Mouse (Mus musculus): Measurements from ENCODE around the gene Cep112. TPM values are rescaled to one million over a fixed set of nuclear protein-coding genes. Genes with fewer than 3 reads are reported as not detected.
"Not testable (repeated sequence)": the region's sequence is repeated elsewhere in the genome, so short reads cannot be mapped to it uniquely, and the experiment has no call there.

Gene Cep112
- polyA plus RNA-seq, 1 experiment = 2.5 TPM

DNA sequence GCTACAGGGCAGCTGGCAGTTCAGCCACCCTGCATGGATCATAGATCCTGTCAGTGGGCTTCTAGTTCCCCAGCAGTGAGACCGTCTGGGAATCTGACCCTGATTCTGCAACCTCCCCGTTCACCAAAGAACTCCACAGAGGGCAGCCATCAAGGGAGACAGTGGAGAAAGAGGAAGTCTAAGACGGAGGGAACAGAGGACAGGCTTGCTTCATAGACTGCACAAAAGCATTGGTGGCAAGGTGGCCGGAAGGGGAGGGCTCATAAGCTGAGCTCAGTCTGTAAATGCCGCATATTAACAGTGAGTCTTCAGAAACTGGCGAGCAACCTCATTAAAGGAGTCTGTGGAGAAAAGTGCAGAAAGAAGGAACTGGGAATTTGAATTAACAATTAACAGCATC is 437.4 kb downstream of the Cep112 start:
- no peak for TF ChIP-seq POLR2A (IDR thresholded peaks at IDR 0.05; ENCODE audit: borderline replicate concordance, control insufficient read depth, low read depth, low read length)
- TF ChIP-seq CTCF (IDR thresholded peaks at IDR 0.05; ENCODE audit: control insufficient read depth, insufficient read depth, low read length) = no peak
- Histone ChIP-seq H3K4me1 (ENCODE audit: control insufficient read depth, insufficient read depth, low read length) (no peaks in the 10 kb centered on the region), H3K27ac (ENCODE audit: control insufficient read depth, insufficient read depth, low read depth, low read length, poor library complexity) (no peak overlapping the region), H3K4me3 (replicated peaks; ENCODE audit: control insufficient read depth, low read depth, low read length) (no peak overlapping the region)
- WGBS = 51% methylated on average over 6 of the region's 6 CpGs

DNA sequence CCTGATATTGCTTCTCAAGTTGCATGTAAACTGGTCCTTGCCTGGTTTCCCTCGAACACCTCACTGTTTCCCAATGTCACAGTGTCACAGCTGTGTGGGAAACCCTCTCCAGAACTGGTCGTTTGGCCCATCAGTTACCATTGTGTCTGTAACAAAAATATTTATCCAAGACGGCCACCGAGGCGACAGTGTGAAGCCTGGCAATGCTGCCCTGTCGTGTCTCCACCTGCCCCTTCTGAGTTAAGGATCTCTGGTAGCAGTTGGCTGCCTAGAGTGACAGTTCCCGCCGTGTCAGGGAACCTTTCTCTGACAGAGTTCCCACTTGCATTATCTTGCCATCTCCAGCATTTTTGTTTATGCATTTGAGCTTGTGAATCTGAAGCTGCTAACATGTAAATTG is 440.8 kb downstream of the Cep112 start:
- TF ChIP-seq CTCF (IDR thresholded peaks at IDR 0.05; ENCODE audit: control insufficient read depth, insufficient read depth, low read length) = no peak
- no peak for TF ChIP-seq POLR2A (IDR thresholded peaks at IDR 0.05; ENCODE audit: borderline replicate concordance, control insufficient read depth, low read depth, low read length)
- 61% methylated on average over 8 of the region's 8 CpGs for WGBS
- no peak overlapping the region for H3K4me3 ChIP-seq (replicated peaks; ENCODE audit: control insufficient read depth, low read depth, low read length)
- no peak overlapping the region for H3K27ac ChIP-seq (ENCODE audit: control insufficient read depth, insufficient read depth, low read depth, low read length, poor library complexity)
- H3K4me1 ChIP-seq (ENCODE audit: control insufficient read depth, insufficient read depth, low read length) = no peaks in the 10 kb centered on the region

DNA sequence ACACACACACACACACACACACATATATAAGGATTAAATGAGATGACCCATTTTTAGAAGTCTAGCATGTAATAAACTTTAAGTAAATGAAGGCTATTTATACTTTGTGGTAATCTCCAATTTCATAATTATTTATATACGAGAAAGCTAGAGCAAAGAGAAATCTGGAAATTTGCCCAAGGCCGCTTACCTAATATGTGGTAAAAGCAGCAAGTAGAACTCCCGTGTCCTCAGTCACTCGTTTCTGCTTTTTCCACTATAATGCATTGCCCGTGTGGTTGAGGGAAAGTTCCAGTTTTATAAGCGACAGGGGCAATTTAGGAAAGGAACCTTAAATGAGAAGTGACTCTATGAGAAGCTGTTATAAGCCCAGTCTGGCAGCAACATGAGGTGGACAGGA is 442.5 kb downstream of the Cep112 start:
- 20% methylated on average over 6 of the region's 6 CpGs for WGBS
- Histone ChIP-seq H3K27ac (ENCODE audit: control insufficient read depth, insufficient read depth, low read depth, low read length, poor library complexity) (no peak overlapping the region), H3K4me1 (ENCODE audit: control insufficient read depth, insufficient read depth, low read length) (no peaks in the 10 kb centered on the region), H3K4me3 (replicated peaks; ENCODE audit: control insufficient read depth, low read depth, low read length) (no peak overlapping the region)
- TF ChIP-seq POLR2A (IDR thresholded peaks at IDR 0.05; ENCODE audit: borderline replicate concordance, control insufficient read depth, low read depth, low read length) (no peak), CTCF (IDR thresholded peaks at IDR 0.05; ENCODE audit: control insufficient read depth, insufficient read depth, low read length) (no peak)

DNA sequence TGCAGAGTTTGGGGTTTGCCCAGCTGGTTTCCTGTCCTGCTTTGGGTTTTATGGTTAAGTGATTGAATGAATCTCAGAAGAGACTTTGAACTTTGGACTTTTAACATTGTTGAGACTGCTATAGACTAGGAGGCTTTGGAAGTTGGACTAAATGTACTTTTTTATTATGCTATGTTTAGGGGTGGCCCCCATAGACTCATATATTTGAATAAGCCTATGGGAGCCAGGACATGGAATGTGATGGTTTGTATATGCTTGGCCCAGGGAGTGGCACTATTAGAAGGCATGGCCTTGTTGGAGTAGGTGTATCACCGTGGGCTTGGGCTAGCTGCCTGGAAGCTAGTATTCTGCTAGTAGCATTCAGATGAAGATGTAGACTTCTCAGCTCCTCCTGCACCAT is 446.3 kb downstream of the Cep112 start:
- H3K4me3 ChIP-seq (replicated peaks; ENCODE audit: control insufficient read depth, low read depth, low read length); H3K27ac ChIP-seq (ENCODE audit: control insufficient read depth, insufficient read depth, low read depth, low read length, poor library complexity); H3K4me1 ChIP-seq (ENCODE audit: control insufficient read depth, insufficient read depth, low read length): not testable (repeated sequence)
- 83% methylated on average over 1 of the region's 1 CpGs for WGBS

DNA sequence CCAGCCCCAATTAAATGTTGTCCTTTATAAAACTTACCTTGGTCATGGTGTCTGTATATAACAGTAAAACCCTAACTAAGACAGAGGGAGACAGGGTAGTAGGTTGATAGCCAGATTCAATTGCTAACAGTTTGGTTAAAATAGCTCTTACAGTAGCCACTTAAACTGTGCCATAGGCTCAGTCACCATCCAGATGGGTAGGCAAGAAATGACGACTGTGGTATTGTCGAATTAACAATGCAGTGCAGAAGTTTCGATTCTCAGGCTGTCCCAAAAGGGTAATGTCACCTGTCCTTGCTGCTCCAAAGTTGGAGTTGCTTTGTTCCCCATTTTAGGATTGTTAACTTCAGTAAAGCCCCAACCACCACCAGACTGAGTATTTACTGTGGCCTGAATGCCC is 446.8 kb downstream of the Cep112 start:
- Histone ChIP-seq H3K4me3 (replicated peaks; ENCODE audit: control insufficient read depth, low read depth, low read length) (no peak overlapping the region), H3K4me1 (ENCODE audit: control insufficient read depth, insufficient read depth, low read length) (no peaks in the 10 kb centered on the region), H3K27ac (ENCODE audit: control insufficient read depth, insufficient read depth, low read depth, low read length, poor library complexity) (no peak overlapping the region)
- TF ChIP-seq POLR2A (IDR thresholded peaks at IDR 0.05; ENCODE audit: borderline replicate concordance, control insufficient read depth, low read depth, low read length) = no peak
- TF ChIP-seq CTCF (IDR thresholded peaks at IDR 0.05; ENCODE audit: control insufficient read depth, insufficient read depth, low read length) = no peak
- 82% methylated on average over 3 of the region's 3 CpGs for WGBS

DNA sequence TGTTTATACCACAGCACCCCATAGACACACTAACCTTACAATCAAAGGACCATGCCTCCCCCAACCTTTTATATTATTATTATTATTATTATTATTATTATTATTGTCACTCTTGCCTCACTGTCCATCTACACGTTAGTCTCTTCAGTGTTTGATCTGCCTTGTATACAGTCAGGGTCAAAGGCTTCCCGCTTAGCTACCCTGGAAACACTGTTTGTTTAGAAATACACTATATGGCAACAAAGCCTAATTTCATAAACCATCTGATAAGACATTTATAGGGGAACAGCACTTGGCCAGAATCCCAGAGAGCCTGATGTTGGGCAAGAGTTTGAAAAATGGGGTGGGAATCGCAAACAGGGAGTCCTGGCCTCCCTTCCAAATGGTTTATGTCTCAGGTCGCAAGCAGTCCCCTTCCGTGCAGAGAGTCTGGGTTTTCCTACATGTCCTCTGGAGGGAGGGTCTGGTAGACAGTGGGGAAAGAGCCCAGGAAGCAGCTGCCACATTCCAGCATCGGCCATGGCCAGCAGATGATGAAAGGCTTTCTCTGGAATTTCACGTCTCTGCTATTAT is 451.7 kb downstream of the Cep112 start:
- 72% methylated on average over 7 of the region's 7 CpGs for WGBS
- Histone ChIP-seq H3K27ac (ENCODE audit: control insufficient read depth, insufficient read depth, low read depth, low read length, poor library complexity) (no peak overlapping the region), H3K4me1 (ENCODE audit: control insufficient read depth, insufficient read depth, low read length) (no peaks in the 10 kb centered on the region), H3K4me3 (replicated peaks; ENCODE audit: control insufficient read depth, low read depth, low read length) (no peak overlapping the region)
- TF ChIP-seq CTCF (IDR thresholded peaks at IDR 0.05; ENCODE audit: control insufficient read depth, insufficient read depth, low read length) (no peak), POLR2A (IDR thresholded peaks at IDR 0.05; ENCODE audit: borderline replicate concordance, control insufficient read depth, low read depth, low read length) (no peak)

DNA sequence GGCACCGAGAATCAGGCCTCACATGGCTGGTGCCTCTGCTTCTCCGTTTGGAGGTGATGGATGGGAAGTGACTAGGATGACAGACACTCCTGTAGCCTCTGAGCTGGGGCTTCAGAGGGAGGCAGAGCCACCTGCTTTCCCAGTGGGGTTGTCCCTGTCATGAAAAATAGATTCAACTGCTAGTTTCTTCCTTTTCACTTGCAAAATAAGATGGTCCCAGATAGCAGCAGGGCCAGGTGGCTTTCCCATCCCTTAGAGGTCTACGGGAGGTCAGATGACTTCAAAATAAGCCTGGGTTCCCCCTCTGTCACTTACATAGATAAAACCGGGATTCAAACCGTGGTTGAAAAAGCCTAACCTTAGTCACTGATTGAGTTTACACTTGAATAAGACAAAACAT is 452.5 kb downstream of the Cep112 start:
- 70% methylated on average over 5 of the region's 5 CpGs for WGBS
- Histone ChIP-seq H3K27ac (ENCODE audit: control insufficient read depth, insufficient read depth, low read depth, low read length, poor library complexity) (no peak overlapping the region), H3K4me3 (replicated peaks; ENCODE audit: control insufficient read depth, low read depth, low read length) (no peak overlapping the region), H3K4me1 (ENCODE audit: control insufficient read depth, insufficient read depth, low read length) (no peaks in the 10 kb centered on the region)
- no peak for TF ChIP-seq CTCF (IDR thresholded peaks at IDR 0.05; ENCODE audit: control insufficient read depth, insufficient read depth, low read length)
- TF ChIP-seq POLR2A (IDR thresholded peaks at IDR 0.05; ENCODE audit: borderline replicate concordance, control insufficient read depth, low read depth, low read length) = no peak

DNA sequence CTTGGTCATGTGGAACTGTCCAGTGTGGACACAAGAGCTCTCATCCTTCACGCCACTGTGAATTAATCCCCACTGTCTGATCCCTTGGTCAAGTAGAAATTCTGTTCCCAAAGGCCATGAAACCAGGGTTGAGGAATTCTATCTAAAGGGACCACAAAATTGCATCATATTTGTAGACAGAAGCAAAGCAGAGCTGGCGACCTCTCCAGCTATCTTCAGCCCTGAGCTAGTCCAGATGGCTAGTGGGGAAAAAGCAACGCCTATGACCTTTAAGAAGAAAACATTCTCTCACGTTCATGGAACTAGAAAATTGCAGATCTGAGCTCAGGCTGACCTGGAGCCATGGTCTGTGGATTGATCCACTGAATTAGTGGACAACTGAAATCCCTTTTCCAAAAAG is 455.6 kb downstream of the Cep112 start:
- TF ChIP-seq POLR2A (IDR thresholded peaks at IDR 0.05; ENCODE audit: borderline replicate concordance, control insufficient read depth, low read depth, low read length) (no peak), CTCF (IDR thresholded peaks at IDR 0.05; ENCODE audit: control insufficient read depth, insufficient read depth, low read length) (no peak)
- 74% methylated on average over 4 of the region's 4 CpGs for WGBS

DNA sequence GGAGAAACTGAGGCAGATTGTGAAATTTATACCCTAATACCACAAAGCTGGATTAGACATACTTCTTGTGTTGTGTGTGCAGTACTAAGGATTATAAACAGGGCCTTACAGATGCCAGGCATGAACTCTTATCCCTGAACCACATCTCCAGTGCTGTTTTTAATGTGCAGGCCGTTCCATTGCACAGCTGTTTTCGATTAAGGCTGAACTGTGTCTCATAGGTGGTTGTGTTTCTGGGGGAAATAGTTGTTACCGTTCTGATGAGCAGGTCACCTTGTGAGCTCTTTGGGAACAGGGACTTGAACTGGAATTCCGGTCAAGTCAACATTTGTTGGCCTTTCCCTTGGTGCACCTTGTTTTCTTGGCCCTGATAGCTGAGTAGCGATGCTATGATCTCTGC is 456.7 kb downstream of the Cep112 start:
- no peak for TF ChIP-seq CTCF (IDR thresholded peaks at IDR 0.05; ENCODE audit: control insufficient read depth, insufficient read depth, low read length)
- no peak for TF ChIP-seq POLR2A (IDR thresholded peaks at IDR 0.05; ENCODE audit: borderline replicate concordance, control insufficient read depth, low read depth, low read length)
- Histone ChIP-seq H3K4me3 (replicated peaks; ENCODE audit: control insufficient read depth, low read depth, low read length) (no peak overlapping the region), H3K4me1 (ENCODE audit: control insufficient read depth, insufficient read depth, low read length) (no peaks in the 10 kb centered on the region), H3K27ac (ENCODE audit: control insufficient read depth, insufficient read depth, low read depth, low read length, poor library complexity) (no peak overlapping the region)
- 85% methylated on average over 5 of the region's 5 CpGs for WGBS

More for the DNA sequence above, 455.6 kb downstream of the Cep112 start:
- Histone ChIP-seq H3K4me1 (ENCODE audit: control insufficient read depth, insufficient read depth, low read length) (no peaks in the 10 kb centered on the region), H3K4me3 (replicated peaks; ENCODE audit: control insufficient read depth, low read depth, low read length) (no peak overlapping the region), H3K27ac (ENCODE audit: control insufficient read depth, insufficient read depth, low read depth, low read length, poor library complexity) (no peak overlapping the region)

Measured in bone marrow, adult 2 months (tissue).